Mouse (Mus musculus) gastrocnemius, postnatal 4 days (tissue): ENCODE results near the gene Ddah1. TPM values are rescaled to one million over a fixed set of nuclear protein-coding genes. Genes with fewer than 3 reads are reported as not detected.

Experiments
- DNase-seq, 2 experiments: peaks; one replicate each; pipeline ENCODE4 v3.0.0; 2021 to 2022; ENCODE audit warnings: low spot score in 2 of 2, mixed read lengths in 2 of 2
- total RNA-seq, 2 experiments: library from RNA; stranded (reverse); gene quantifications; 2 replicates each; pipeline ENCODE4 v1.2.3; 2021

The Ddah1 gene
- total RNA-seq, 2 experiments from 2014 or later = 20.2 to 24.3 TPM

DNA sequence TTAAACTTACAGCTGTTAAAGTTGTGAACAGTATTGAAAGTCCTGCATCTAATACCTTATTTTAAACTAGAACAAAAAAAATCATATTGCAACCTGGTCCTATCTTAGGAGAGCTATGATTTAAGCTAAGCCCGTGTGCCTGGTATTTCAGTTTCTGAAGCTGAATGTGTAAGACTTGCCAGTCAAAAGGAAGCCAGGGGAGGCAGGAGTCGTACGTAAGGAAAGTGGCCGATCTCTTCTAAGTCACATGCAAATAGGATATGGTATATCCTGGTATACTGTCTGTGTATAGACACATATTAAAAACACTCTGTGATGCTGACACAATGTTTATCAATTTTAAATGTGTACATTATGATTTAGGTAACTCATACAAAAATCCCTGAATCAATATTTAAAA, 47.4 kb downstream of the Ddah1 start:
- DNase-seq = no peak

DNA sequence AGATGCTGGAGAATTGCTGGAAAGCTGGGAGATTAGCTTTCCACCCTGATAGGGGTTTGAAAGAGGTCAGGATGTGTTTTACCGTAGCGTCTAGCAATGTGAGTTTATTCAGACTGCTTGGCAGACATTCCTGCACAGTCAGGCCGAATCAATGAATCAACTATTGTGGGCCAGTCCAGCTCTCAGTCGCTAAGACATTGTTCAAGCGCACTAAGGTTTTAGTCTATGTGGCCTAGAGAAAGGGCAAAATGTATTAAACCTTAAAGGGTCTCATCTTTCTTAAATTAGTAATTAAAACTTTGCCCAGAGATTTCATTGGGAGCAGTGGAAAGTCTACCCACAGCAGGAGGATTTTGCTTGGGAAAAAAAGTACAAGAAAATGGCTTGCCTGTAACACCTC, 48.0 kb downstream of the Ddah1 start:
- no peak for DNase-seq

DNA sequence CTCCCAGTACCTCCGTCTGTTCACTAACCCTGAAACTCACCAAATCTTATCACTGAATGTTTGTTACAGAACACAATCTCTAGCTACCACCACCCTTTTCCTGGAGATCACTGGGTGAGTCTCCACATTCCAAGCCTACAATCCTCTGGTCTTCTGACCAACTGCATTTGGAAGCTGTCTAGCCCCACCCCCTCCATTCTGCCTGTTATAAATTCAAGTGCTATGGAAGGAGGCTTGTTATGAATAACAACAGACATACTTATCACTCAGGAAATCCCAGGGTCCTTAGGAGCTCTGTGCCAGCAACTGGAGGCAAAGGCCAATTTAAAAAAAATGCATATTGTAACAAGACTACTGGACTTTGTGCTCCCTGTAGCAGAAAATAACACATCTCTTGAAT, 58.3 kb downstream of the Ddah1 start:
- no peak for DNase-seq

DNA sequence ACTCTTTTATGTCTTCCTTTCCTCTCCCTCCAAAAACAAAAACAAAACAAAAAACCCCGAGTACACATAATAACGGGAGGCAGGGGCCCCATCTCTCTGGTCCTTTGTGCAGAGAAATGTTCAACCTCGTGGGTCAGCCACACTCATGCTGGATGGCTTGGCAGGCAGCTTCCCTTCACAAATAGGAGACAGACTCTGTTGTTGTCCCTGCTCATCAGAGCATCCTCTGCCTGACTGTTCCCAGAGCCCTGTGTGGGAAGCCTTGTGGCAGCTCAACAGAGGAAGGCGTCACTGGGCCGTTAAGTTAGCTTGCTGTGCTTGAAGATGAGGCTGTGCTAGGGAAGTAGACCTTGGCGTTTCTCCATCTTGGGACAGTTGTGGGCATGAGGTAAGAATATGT, 58.8 kb downstream of the Ddah1 start:
- no peak for DNase-seq

DNA sequence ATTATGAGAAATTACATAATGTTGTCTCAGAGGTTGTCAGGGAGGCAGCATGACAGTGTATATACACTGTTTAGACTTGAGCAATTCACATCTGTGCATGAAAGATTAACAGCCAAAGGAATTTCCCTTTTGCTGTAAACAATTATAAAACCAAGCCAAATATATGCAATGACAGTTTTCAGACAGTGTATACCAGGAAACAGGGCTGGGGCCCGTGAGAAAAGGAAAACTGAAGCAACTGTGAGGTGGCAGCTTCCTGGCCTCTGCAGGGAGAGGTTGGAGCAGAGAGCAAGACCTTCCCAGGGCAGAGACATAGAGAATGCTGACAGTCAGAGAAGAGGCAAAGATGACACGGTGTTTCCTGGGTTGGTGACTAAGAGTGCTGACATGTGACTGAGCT, 62.0 kb downstream of the Ddah1 start:
- no peak for DNase-seq

DNA sequence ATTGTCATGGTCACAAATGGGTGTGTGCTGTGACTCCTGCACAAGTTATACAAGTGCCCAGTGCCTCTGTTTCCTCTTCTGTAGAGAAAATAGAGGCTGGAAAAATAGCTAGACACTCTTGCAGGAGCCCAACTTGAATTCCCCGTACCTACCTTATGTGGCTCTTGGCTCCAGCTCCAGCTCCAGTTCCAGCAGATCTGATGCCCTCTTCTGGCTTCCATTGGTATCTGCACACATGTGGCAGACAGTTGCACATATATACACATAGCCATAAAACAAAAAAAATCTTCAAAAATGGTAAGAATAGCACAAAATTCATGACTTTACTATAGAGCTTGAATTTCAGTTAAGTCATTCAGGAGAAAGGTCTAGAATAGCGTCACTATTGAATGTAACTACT, 62.5 kb downstream of the Ddah1 start:
- no peak for DNase-seq

DNA sequence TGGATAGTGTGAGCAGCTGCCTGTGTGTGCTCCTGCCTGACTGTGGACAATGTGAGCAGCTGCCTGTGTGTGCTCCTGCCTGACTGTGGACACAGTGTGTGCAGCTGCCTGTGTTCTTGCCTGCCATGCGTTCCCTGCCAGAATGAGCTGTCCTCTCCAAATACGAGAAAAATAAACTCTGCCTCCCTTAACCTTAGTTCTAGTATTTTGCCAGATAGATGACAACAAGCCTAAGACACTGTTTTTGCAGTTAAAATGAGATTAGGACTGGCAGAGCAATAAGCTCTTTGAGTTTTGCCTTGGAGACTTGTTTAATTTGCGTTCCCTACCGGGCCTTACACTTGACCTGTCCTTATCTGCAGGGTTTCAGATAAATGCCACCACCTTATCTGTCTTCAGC, 63.7 kb downstream of the Ddah1 start:
- DNase-seq = no peak

DNA sequence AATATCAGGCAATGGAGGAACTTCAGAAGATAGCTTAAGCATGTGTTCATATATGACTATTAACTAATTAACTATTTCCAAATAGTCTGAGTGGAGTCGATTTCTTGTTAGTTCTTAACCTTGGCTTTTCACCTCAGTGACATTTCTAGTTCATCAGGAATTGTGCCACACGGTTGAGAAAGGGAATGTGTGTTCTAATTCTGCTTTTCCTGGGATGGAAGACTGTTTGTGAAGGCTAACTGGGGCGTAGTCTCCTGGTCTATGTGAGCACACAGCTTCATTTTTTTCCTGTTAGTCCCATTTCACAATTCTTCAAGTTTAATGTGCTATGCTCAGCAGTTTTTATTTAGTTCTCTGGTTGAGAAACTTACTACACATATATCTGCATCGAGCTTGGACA, 65.2 kb downstream of the Ddah1 start:
- DNase-seq = no peak

DNA sequence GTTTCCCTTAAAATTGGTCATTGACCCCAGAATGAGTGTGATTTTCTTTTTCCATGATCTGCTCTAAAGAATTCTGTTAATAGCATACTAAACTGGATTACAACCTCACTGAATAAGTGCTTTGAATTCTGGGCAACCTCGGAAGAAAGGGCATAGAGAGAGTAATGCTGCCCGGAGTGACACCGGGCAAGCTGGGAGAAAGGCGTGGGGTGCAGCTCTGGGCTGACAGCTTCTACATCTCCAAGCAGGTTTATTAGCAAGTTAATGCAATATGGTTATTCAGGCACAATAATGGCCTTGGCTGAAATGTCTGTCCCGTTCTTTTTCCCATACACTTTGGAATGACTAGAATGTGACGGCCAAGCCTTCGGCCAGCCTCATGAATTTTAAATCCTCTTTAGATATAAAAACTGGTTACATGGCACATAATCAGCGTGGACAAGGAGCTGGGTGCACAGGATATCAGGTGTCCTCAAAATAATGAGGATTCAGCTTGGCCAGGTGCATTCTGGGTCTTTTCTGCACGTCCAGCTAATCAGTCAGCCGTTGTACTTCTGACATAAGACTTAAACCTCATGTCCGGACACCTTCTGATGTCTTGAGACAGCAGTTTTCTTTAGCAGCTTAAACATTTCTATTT, 67.1 kb downstream of the Ddah1 start:
- DNase-seq = no peak

DNA sequence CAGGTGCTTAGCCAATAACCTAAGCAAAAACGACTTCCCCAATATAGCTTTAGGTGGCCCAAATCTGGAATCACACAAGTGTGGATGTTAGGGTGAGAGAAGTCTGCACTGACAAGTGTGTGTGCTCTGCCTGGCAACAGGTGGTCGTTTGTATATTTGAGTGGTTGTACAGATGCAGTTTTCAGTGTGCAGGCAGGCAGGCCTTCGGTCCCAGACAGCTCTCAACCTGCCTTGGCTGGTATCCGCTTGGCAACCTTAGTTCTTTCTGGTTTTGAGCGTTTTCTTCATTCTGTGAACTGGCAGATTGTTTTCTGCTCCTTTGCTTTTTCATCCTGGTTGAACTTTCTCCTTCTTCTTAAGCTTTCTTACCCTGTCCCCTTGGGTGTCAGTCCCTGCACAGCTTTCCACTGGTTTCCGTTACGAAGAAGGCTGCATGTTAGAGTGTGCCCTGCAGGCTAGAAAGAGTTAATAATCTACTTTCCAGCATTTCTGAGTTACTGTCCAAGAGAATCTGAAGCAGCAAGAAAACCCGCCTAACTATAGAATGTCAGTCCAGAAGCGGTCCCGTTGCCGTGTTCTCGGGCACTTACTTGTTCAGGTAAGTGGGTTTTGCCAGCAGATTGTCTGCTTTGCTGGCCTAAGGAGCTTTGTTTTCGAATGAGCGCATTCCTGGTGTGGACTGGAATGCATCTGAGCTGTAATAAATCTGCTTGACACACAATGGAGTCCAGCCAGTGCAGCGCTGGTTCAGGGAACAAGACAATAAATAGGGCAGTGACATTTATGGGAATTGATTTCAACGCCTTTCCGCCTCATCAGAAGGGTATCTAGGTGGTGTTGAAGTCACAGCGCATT, 68.9 kb downstream of the Ddah1 start:
- peak in 1 of 2 experiments; percentile 33 for DNase-seq

DNA sequence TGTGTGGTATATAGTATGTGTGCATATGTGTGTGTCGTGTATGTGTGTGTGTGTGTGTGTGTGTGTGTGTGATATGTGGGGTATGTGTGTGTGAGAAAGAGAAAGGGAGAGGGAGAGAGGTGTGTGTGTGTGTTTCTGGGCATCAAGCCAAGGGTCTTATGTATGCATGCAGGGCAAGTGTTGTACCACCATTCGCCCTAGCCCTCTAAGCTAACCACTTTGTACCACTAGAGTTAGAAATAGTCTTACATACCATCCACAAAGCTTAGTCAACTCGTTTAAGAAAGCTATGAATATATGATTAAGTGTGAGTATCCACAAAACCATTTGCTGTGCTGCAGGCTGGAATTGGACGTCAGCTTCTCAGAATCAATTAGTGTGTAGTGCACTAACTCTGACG, 70.4 kb downstream of the Ddah1 start:
- DNase-seq = no peak

DNA sequence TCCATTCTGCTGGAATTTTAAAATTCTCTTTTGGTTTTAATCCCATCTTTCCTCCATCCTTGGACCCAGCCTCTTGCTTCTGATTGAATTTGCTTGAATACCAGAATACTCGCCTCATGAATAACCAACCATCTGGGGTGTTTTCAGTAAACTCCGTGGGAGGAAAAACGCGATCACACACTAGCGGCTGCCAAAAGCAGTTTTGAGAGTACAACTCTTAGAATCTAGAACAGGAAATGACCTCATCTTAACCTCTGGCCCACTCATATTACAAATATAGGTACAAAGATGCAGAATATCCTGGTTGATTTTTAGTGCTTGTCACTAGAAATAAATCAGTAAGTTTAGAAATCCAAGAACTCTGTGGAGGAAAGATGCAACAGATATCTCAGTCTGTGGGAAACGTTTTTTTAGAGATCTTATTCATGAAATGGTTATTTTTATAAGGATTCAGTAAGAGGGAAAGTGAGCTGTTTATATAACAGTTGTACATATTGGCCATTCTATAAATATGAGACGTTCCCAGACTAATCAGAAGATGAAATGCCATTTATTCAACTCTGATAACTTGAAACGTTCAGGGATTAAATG, 75.6 kb downstream of the Ddah1 start:
- DNase-seq = no peak

DNA sequence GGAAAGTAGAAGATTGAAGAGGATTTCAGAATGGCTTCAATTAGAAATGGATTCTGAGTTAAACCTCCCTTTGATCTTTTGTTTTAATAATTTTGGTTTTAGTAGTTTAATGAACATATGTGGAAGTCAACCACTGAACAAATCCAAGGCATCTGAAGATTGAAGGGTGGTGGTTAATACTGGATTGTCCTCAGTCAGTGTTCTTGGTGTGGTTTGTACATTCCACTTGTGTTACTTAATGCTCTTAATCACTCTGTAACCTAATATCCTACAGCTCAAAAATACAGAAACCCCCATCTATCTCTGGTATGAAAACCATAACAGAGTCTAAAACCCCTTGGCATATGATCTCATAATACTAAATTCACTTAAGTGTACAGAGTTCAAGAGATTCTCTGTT, 79.8 kb downstream of the Ddah1 start:
- DNase-seq = no peak

DNA sequence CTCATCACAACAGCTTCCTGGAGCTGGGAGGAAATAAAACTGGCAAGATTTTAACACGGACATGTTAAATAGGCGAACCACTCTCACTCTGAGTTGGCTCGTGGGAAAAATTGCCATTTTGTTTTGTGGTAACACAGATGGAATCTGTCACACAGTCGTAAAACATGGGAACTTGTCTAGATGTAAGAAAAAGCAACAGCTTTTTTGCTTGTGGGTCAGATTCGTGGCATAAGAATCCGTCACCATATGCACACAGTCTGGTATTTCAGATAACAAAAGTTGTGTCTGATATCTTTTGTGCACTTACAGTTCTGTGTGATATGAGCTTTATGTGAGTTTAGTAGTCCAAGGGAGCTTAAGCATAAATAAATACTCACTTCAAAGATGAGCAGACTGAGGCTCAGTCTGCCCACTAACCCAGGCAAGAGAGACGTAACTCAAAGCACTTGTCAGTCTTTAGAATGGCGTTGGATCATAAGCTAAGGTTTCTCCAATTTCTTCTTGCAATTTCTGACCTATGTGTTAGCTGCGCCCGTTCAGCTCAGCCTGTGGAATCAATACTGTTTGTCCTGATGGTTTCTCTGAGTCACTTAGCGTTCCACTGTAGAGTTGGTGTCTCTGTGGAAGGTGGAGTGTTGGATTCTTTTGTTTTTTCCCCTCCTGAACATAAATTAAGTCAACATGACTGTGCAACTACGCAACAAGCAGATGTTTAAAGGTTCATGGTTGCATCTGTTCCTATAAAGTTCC, 83.7 kb downstream of the Ddah1 start:
- DNase-seq = no peak

DNA sequence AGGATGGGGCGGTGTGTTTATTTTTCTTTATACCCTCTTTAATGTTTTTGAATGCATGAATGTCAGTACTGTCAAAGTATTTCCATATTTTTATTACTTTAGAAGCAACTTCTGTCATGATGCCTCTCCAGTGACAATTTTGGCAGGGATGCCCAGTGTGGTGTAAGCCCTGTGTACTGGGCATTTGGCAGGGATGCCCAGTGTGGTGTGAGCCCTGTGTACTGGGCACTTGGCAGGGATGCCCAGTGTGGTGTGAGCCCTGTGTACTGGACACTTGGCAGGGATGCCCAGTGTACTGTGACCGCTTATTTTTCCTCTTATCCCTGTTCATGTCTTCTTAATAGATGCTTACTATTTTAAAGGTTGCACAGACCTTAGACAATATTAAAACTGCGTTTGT, 85.4 kb downstream of the Ddah1 start:
- peak in 1 of 2 experiments; percentile 20 for DNase-seq

DNA sequence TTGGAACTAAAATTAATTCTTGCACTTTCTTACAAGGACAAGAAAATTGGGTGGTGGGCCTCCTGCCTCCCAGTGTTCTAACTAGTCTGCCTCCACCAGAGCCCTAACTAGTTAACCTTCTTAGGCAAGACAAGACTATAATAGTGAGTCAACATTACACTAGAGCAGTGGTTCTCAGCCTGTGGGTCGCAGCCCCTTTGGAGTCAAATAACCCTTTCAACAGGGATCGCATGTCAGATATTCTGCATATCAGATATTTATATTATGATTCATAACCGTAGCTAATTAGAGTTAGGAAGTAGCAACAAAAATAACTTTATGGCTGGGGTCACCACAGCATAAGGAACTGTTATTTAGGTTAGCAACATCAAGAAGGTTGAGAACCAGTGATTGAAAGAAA, 86.4 kb downstream of the Ddah1 start:
- no peak for DNase-seq

DNA sequence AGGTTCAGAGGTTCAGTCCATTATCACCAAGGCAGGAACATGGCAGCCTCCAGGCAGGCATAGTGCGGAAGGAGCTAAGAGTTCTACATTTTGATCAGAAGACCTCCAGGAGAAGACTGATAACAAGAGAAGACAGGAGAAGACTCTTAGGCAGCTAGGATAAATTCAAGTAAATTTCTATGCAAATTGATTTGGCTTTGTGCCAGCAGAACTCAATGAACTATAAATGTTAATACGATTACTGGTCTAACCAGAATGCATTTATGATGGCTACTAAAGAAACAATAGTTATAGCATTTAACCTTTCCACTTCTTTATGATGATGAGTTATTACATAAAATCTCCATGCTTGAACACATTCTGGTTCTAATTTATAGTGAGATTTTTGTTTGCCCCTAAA, 87.8 kb downstream of the Ddah1 start:
- no peak for DNase-seq

DNA sequence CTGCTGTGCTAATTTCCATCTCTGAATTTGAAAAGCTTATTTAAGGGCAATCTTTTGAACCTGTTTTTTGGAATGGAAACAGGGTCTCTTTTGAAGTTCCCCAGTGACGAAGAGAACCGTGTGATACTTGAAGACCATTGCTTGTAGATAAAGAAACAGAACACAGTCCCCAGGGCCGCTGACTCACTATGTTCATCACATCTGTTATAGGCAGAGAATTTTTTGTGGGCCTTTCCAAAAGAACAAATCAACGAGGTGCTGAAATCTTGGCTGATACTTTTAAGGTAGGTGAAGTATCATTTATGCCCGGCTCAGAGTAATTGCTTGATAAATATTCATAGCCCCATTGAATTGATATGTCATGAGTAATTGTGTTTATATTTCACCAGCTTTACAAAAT, 93.6 kb downstream of the Ddah1 start:
- DNase-seq = no peak

DNA sequence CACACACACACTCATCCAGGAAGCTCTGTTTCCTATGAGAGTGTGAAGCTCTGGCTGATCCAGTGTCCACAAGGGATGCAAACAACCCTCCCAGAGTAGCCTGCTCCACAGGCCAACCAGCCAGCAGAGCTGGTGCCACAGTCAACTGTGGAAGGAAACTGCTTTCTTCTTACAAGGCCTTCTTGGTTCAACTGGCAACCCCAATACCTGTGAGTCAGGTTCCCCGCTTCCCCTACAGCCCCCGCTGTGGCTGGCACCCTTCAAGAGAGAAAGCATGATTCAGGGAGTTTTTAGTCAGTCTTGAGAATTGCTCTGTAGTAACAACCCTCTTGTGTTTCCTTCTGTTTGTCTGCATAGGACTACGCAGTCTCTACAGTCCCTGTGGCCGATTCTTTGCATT, 94.3 kb downstream of the Ddah1 start:
- no peak for DNase-seq

DNA sequence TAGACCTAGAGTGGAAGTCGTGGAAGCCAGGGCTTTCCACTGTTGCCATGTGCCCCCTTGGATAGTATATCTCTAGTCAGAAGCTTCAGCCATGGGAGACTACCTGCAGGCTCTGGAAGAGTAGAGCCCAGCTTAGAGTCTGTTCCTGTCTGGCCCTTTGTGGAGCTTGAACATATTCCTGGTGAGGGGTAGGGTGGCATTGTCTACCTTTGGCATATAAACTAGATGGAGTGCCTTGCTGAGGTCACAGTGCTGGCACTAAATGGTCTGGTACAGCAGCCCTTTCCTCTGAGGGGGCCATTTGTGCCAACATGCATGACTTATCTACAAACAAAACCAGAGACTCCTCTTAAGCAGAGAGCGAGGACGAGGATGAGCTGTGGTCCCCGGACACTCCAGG, 95.2 kb downstream of the Ddah1 start:
- DNase-seq = no peak

DNA sequence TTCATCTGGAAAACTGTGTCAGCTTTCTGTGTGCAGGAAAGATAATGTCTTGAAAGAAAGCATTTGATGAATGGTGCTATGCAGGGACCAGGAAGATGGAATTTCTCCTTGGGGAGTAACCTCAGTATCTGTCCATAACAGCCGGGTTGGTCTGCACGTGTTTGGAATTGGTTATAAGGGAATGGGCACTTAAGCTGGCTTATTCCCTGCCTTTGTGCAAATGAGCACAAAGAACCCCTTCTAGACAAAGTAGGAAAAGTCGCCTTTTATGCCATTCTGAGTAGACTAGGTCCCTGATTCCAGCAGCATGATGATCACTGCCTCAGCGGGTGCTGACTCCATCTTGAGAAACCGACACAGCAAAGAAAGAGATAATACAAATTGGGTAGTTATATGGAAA, 96.0 kb downstream of the Ddah1 start:
- no peak for DNase-seq

DNA sequence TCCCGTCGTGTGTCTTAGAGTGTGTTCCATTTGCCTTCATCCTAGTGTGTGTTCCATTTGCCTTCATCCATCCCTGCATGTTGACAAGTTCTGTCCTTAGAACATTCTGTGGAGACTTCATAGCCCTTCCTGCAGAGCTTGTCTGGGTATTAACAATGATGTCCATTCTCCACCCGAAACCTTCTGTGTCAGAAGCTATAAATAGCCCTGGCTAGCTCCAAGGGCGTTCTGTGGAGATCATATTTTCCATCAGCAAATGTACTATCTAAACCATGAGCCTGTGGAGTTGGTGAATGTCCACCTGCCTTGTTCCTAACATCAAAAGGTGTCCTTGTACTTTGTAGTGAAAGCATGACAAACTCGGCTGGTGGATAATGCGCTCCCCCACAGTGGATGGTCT, 96.8 kb downstream of the Ddah1 start:
- no peak for DNase-seq
